Mouse (Mus musculus) layer of hippocampus, adult 8-10 months (tissue): ENCODE data around the gene Abhd17b. TPM values are rescaled to one million over a fixed set of nuclear protein-coding genes. Genes with fewer than 3 reads are reported as not detected.
A peak's percentile ranks its signal among the peaks of the same experiment; 100 is the strongest.

Experiments
- DNase-seq, 2 experiments: peaks; one replicate each; pipeline ENCODE4 v3.0.0; 2022; ENCODE audit warnings: low spot score in 2 of 2
- total RNA-seq, 4 experiments: library from RNA; stranded (reverse); gene quantifications; 2 replicates each; pipeline ENCODE4 v1.2.4; 2022

Gene Abhd17b
- total RNA-seq, 4 experiments from 2014 or later = 37.0 to 40.7 (median 37.7) TPM

GRCm38 (mm10) chr19:21731887-21732286, 78.9 kb downstream of the Abhd17b start:
- no peak for DNase-seq

DNA sequence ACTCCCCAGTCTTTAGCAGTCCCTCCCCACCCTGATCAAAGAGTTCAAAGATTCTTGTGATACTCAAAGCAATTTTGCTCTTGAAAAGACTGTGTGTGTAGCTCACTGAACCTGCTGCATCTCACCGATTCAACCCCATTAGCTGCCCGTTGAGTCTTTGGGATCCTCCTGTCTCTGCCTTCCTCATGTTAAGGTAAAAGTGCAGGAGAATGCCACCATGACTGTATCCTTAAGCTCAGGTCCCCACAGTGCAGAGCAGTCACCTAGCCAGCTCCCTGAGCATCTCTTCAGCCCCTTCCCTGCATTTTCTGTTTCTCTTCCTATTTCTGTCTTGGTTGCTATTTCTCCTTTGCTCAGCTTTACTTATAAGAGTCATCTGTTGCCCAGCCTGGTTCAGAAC, 80.2 kb downstream of the Abhd17b start:
- no peak for DNase-seq

DNA sequence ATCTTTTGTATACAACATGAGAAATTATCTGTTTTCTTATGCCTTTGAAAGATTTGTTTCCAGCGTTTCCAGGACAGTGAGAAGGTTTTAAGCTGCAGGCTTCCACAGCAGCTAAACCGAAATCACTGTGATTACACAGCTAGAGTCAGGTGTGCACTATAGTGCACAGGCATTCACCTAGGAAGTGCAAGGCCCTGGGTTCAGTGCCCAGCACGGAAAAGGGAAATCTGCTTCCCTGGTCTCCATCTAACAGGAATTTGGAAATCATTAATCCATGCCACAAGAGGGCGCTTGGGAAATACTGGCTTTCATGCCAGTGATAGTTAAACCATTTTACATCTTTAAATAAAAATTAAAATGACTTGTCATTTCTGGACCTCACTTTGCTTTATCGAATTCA, 81.1 kb downstream of the Abhd17b start:
- peak in 1 of 2 experiments; percentile 36 for DNase-seq

Other genes starting within 250 kb of the Abhd17b start
- 100 to 1,000 TPM; 111 to 134 (median 124) TPM for gene Gda, start 179.7 kb upstream of the Abhd17b start, total RNA-seq
- gene 1110059E24Rik, start 209 bp upstream of the Abhd17b start, total RNA-seq = 10 to 100 TPM; 25.4 to 35.3 (median 27.7) TPM
- 10 to 100 TPM; 11.7 to 12.3 (median 12.0) TPM for gene Cemip2, start 125.2 kb downstream of the Abhd17b start, total RNA-seq